Mouse (Mus musculus): ENCODE data around the gene Gys1. TPM values are rescaled to one million over a fixed set of nuclear protein-coding genes. Genes with fewer than 3 reads are reported as not detected.
"Not testable (repeated sequence)": the region's sequence is repeated elsewhere in the genome, so short reads cannot be mapped to it uniquely, and the experiment has no call there.

Gys1 gene
- polyA plus RNA-seq, 1 experiment from 2014 or later = 36.0 TPM

- TF ChIP-seq CTCF (IDR thresholded peaks at IDR 0.05; ENCODE audit: low read depth) = no peak
- H3K27ac ChIP-seq (ENCODE audit: low read depth) = no peak within 1 kb of the TSS
- no peaks in the 10 kb centered on the region for H3K4me1 ChIP-seq (ENCODE audit: insufficient read depth)
- no peaks in the 10 kb centered on the region for H3K36me3 ChIP-seq (ENCODE audit: insufficient read depth)
- no peak within 1 kb of the TSS for H3K4me3 ChIP-seq (ENCODE audit: low read depth, low read length)
- H3K27me3 ChIP-seq (ENCODE audit: insufficient read depth, low read length) = no peaks in the 10 kb centered on the region
- DNase-seq (peak; percentile 78), ATAC-seq (ENCODE audit: insufficient read depth) (peak; percentile 62)
- no peak within 1 kb of the TSS for H3K4me2 ChIP-seq
- no peak within 1 kb of the TSS for H3K9ac ChIP-seq
- H3K9me3 ChIP-seq (ENCODE audit: low read depth, low read length) = no peaks in the 10 kb centered on the region
- 57% methylated on average over 15 of the region's 15 CpGs for WGBS
Observed at GRCm38 (mm10) chr7:45481374-45481927, 46.8 kb downstream of the Gys1 start, which contains the start of gene Tulp2. TSS of gene Tulp2 (plus strand) at chr7:45481877.

- DNase-seq = no peak
- H3K27me3 ChIP-seq (ENCODE audit: insufficient read depth, low read length) = no peaks in the 10 kb centered on the region
- no peak overlapping the region for H3K27ac ChIP-seq (ENCODE audit: low read depth)
- no peak overlapping the region for H3K4me3 ChIP-seq (ENCODE audit: low read depth, low read length)
- WGBS = 83% methylated on average over 1 of the region's 1 CpGs
- H3K4me2 ChIP-seq = no peak overlapping the region
- no peak for TF ChIP-seq CTCF (IDR thresholded peaks at IDR 0.05; ENCODE audit: low read depth)
- no peaks in the 10 kb centered on the region for H3K9me3 ChIP-seq (ENCODE audit: low read depth, low read length)
- no peak overlapping the region for H3K9ac ChIP-seq
- H3K4me1 ChIP-seq (ENCODE audit: insufficient read depth) = no peaks in the 10 kb centered on the region
- no peaks in the 10 kb centered on the region for H3K36me3 ChIP-seq (ENCODE audit: insufficient read depth)
- ATAC-seq (ENCODE audit: insufficient read depth) = no peak
Observed at GRCm38 (mm10) chr7:45482166-45482565, 47.5 kb downstream of the Gys1 start.

- not testable (repeated sequence) for H3K36me3 ChIP-seq (ENCODE audit: insufficient read depth); H3K4me1 ChIP-seq (ENCODE audit: insufficient read depth); H3K4me3 ChIP-seq (ENCODE audit: low read depth, low read length); H3K9me3 ChIP-seq (ENCODE audit: low read depth, low read length); H3K27ac ChIP-seq (ENCODE audit: low read depth); ATAC-seq (ENCODE audit: insufficient read depth); H3K9ac ChIP-seq; H3K4me2 ChIP-seq; DNase-seq; H3K27me3 ChIP-seq (ENCODE audit: insufficient read depth, low read length)
- 89% methylated on average over 5 of the region's 5 CpGs for WGBS
Observed at GRCm38 (mm10) chr7:45484985-45485384, 50.3 kb downstream of the Gys1 start.

- H3K27ac ChIP-seq (ENCODE audit: low read depth) = no peak overlapping the region
- WGBS = 58% methylated on average over 7 of the region's 7 CpGs
- H3K9ac ChIP-seq = no peak overlapping the region
- no peaks in the 10 kb centered on the region for H3K9me3 ChIP-seq (ENCODE audit: low read depth, low read length)
- no peak overlapping the region for H3K4me2 ChIP-seq
- TF ChIP-seq CTCF (IDR thresholded peaks at IDR 0.05; ENCODE audit: low read depth) = no peak
- DNase-seq (no peak), ATAC-seq (ENCODE audit: insufficient read depth) (no peak)
- H3K27me3 ChIP-seq (ENCODE audit: insufficient read depth, low read length) = no peaks in the 10 kb centered on the region
- no peaks in the 10 kb centered on the region for H3K36me3 ChIP-seq (ENCODE audit: insufficient read depth)
- no peaks in the 10 kb centered on the region for H3K4me1 ChIP-seq (ENCODE audit: insufficient read depth)
- no peak overlapping the region for H3K4me3 ChIP-seq (ENCODE audit: low read depth, low read length)
Observed at GRCm38 (mm10) chr7:45486158-45486557, 51.5 kb downstream of the Gys1 start.

- Histone ChIP-seq H3K36me3 (ENCODE audit: insufficient read depth) (no peaks in the 10 kb centered on the region), H3K9ac (no peak within 1 kb of the TSS), H3K27me3 (ENCODE audit: insufficient read depth, low read length) (no peaks in the 10 kb centered on the region), H3K27ac (ENCODE audit: low read depth) (no peak within 1 kb of the TSS), H3K4me2 (no peak within 1 kb of the TSS), H3K4me3 (ENCODE audit: low read depth, low read length) (no peak within 1 kb of the TSS), H3K4me1 (ENCODE audit: insufficient read depth) (no peaks in the 10 kb centered on the region), H3K9me3 (ENCODE audit: low read depth, low read length) (no peaks in the 10 kb centered on the region)
- 74% methylated on average over 12 of the region's 12 CpGs for WGBS
- no peak for DNase-seq
- TF ChIP-seq CTCF (IDR thresholded peaks at IDR 0.05; ENCODE audit: low read depth) = no peak
- ATAC-seq (ENCODE audit: insufficient read depth) = no peak
Observed at GRCm38 (mm10) chr7:45486761-45487415, 52.2 kb downstream of the Gys1 start, which contains the start of gene Gm45808. TSS of gene Gm45808 (minus strand) at chr7:45486811.

- Histone ChIP-seq H3K9me3 (ENCODE audit: low read depth, low read length) (no peaks in the 10 kb centered on the region), H3K27ac (ENCODE audit: low read depth) (peak overlapping the region; percentile 77), H3K4me1 (ENCODE audit: insufficient read depth) (no peaks in the 10 kb centered on the region), H3K4me3 (ENCODE audit: low read depth, low read length) (peak overlapping the region; percentile 45), H3K27me3 (ENCODE audit: insufficient read depth, low read length) (no peaks in the 10 kb centered on the region), H3K36me3 (ENCODE audit: insufficient read depth) (peaks cover 2% of the 10 kb centered on the region), H3K9ac (peak overlapping the region; percentile 64), H3K4me2 (peak overlapping the region; percentile 73)
- WGBS = 33% methylated on average over 11 of the region's 11 CpGs
- ATAC-seq (ENCODE audit: insufficient read depth) = no peak; the same call in 1 of the 2 replicates
- no peak for DNase-seq
- TF ChIP-seq CTCF (IDR thresholded peaks at IDR 0.05; ENCODE audit: low read depth) = no peak
Observed at GRCm38 (mm10) chr7:45487861-45488292, 53.2 kb downstream of the Gys1 start.

- peak within 1 kb of the TSS; percentile 64 for H3K9ac ChIP-seq
- 8% methylated on average over 38 of the region's 38 CpGs for WGBS
- DNase-seq = peak; percentile 70
- no peaks in the 10 kb centered on the region for H3K4me1 ChIP-seq (ENCODE audit: insufficient read depth)
- peak within 1 kb of the TSS; percentile 77 for H3K27ac ChIP-seq (ENCODE audit: low read depth)
- H3K36me3 ChIP-seq (ENCODE audit: insufficient read depth) = peaks cover 9% of the 10 kb centered on the region
- H3K27me3 ChIP-seq (ENCODE audit: insufficient read depth, low read length) = no peaks in the 10 kb centered on the region
- peak within 1 kb of the TSS; percentile 73 for H3K4me2 ChIP-seq
- H3K9me3 ChIP-seq (ENCODE audit: low read depth, low read length) = no peaks in the 10 kb centered on the region
- H3K4me3 ChIP-seq (ENCODE audit: low read depth, low read length) = peak within 1 kb of the TSS; percentile 45
- no peak for TF ChIP-seq CTCF (IDR thresholded peaks at IDR 0.05; ENCODE audit: low read depth)
- peak; percentile 59 for ATAC-seq (ENCODE audit: insufficient read depth)
Observed at GRCm38 (mm10) chr7:45488293-45489204, 53.9 kb downstream of the Gys1 start, which contains the start of gene Dhdh. TSS of gene Dhdh (minus strand) at chr7:45488805.

Data from lung, embryonic 14.5 days (tissue).